In genomic region chr10:39387024-39387423, GRCm38 (mm10) we compare ENCODE assay signal across 16 mouse cellular contexts. TPM values are rescaled to one million over a fixed set of nuclear protein-coding genes. Genes with fewer than 3 reads are reported as not detected.
DNase-seq lines count a peak whose midpoint lies in the region; ATAC-seq and TF ChIP-seq lines count a peak whose summit lies in the region.
"Had no signal": no experiment of that assay in that cellular context is flagged by ENCODE, and none has a peak within 500 bp of the region (broad histone marks: within the 10 kb centered on the region; RNA-seq: fewer than 3 reads in every experiment).

No protein-coding gene starts in this region.

- no peak for DNase-seq in heart, postnatal 0 days (ENCODE audit: low spot score)
- no peak for DNase-seq in heart, postnatal 10 days
- peak; percentile 44 for DNase-seq in midbrain, embryonic 14.5 days
- DNase-seq in midbrain, embryonic 10.5 days (ENCODE audit: low spot score), result no peak
- DNase-seq in hindbrain, postnatal 0 days (ENCODE audit: low spot score), result peak; percentile 28
- no peak for DNase-seq in testis, postnatal 14 days (ENCODE audit: low spot score)
- DNase-seq: cerebellum, postnatal 14 days; gastrocnemius, adult 2 months; thymus, postnatal 14 days had no signal

- H3K4me2 ChIP-seq in heart, postnatal 0 days (ENCODE audit: low read depth, low read length), result no peak overlapping the region
- 0 out of 2 replicates have a peak overlapping the region, but pooled peaks have one; percentile 7 for H3K4me2 ChIP-seq in midbrain, embryonic 14.5 days (ENCODE audit: low read length)
- peak overlapping the region; percentile 10; the same call in 1 of the 2 replicates for H3K4me2 ChIP-seq in hindbrain, postnatal 0 days (ENCODE audit: low read depth, low read length)
- H3K4me2 ChIP-seq: liver, embryonic 12.5 days had no signal

- no peak for ATAC-seq in heart, postnatal 0 days (ENCODE audit: insufficient read depth, low read depth)
- ATAC-seq in midbrain, embryonic 14.5 days (ENCODE audit: low FRiP score, low TSS enrichment), result no peak
- ATAC-seq in activated CD4-positive, CD25-positive, alpha-beta regulatory T cell, adult 4 months, result peak; percentile 29
- ATAC-seq in hindbrain, postnatal 0 days, result peak; percentile 50
- ATAC-seq: intestine, embryonic 16.5 days; liver, embryonic 12.5 days had no signal

- H3K9me3 ChIP-seq in heart, postnatal 0 days (replicated peaks; ENCODE audit: control insufficient read depth, low read length), result 0 out of 2 replicates have a peak, but pooled peaks cover 9% of the 10 kb centered on the region
- H3K9me3 ChIP-seq in midbrain, embryonic 14.5 days (ENCODE audit: control insufficient read depth, low read length), result peaks cover 5% of the 10 kb centered on the region
- no peaks in the 10 kb centered on the region for H3K9me3 ChIP-seq in midbrain, embryonic 10.5 days (replicated peaks)
- no peaks in the 10 kb centered on the region for H3K9me3 ChIP-seq in hindbrain, postnatal 0 days (ENCODE audit: low read length)

- peak overlapping the region; percentile 66; the same call in 1 of the 2 replicates for H3K27ac ChIP-seq in heart, postnatal 0 days (ENCODE audit: low read depth)
- H3K27ac ChIP-seq in midbrain, embryonic 14.5 days (replicated peaks; ENCODE audit: low read depth, low read length), result 0 out of 2 replicates have a peak overlapping the region, but pooled peaks have one; percentile 38
- H3K27ac ChIP-seq in midbrain, embryonic 10.5 days (replicated peaks), result no peak overlapping the region
- peak overlapping the region; percentile 27; the same call in 1 of the 2 replicates for H3K27ac ChIP-seq in hindbrain, postnatal 0 days
- H3K27ac ChIP-seq: gastrocnemius, adult 2 months; kidney, postnatal 0 days; liver, embryonic 12.5 days; macrophage had no signal

- H3K4me3 ChIP-seq in heart, postnatal 0 days (ENCODE audit: low read depth, low read length), result no peak overlapping the region
- H3K4me3 ChIP-seq in midbrain, embryonic 14.5 days (replicated peaks; ENCODE audit: low read depth, low read length), result no peak overlapping the region
- H3K4me3 ChIP-seq in midbrain, embryonic 10.5 days, result no peak overlapping the region
- H3K4me3 ChIP-seq in hindbrain, postnatal 0 days (ENCODE audit: low read length), result no peak overlapping the region
- H3K4me3 ChIP-seq: erythroblast, embryonic 14.5 days; liver, embryonic 12.5 days had no signal

- intact Hi-C loops in heart, postnatal 10 days (cut with DNase I), result no loop called here

- peaks cover 38% of the 10 kb centered on the region for H3K4me1 ChIP-seq in heart, postnatal 0 days (ENCODE audit: control insufficient read depth, insufficient read depth)
- peaks cover 44% of the 10 kb centered on the region for H3K4me1 ChIP-seq in midbrain, embryonic 14.5 days (ENCODE audit: control insufficient read depth, insufficient read depth, low read length)
- peaks cover 52% of the 10 kb centered on the region for H3K4me1 ChIP-seq in midbrain, embryonic 10.5 days
- peaks cover 44% of the 10 kb centered on the region for H3K4me1 ChIP-seq in hindbrain, postnatal 0 days (ENCODE audit: insufficient read depth, low read length)

- 51% methylated on average over 5 of the region's 5 CpGs for WGBS in heart, postnatal 0 days
- 35% methylated on average over 5 of the region's 5 CpGs for WGBS in midbrain, embryonic 14.5 days
- 90% methylated on average over 5 of the region's 5 CpGs for WGBS in midbrain, embryonic 10.5 days
- 34% methylated on average over 5 of the region's 5 CpGs for whole genome bisulfite sequencing in hindbrain, postnatal 0 days

- TF ChIP-seq EP300 in heart, postnatal 0 days (IDR thresholded peaks at IDR 0.05; ENCODE audit: low read depth), result no peak

- no peaks in the 10 kb centered on the region for H3K27me3 ChIP-seq in heart, postnatal 0 days (ENCODE audit: control insufficient read depth, insufficient read depth, low read length)
- H3K27me3 ChIP-seq in midbrain, embryonic 14.5 days (ENCODE audit: control insufficient read depth, insufficient read depth, low read length), result no peaks in the 10 kb centered on the region
- no peaks in the 10 kb centered on the region for H3K27me3 ChIP-seq in midbrain, embryonic 10.5 days (ENCODE audit: low read depth, poor library complexity, severe bottlenecking)
- H3K27me3 ChIP-seq in hindbrain, postnatal 0 days (ENCODE audit: insufficient read depth, low read length), result no peaks in the 10 kb centered on the region
- H3K27me3 ChIP-seq: CH12.LX; liver, embryonic 12.5 days had no signal

- H3K9ac ChIP-seq in heart, postnatal 0 days (replicated peaks; ENCODE audit: low read depth, low read length), result no peak overlapping the region
- no peak overlapping the region for H3K9ac ChIP-seq in midbrain, embryonic 14.5 days (replicated peaks; ENCODE audit: low read length)
- H3K9ac ChIP-seq in hindbrain, postnatal 0 days (replicated peaks; ENCODE audit: low read length), result no peak overlapping the region
- H3K9ac ChIP-seq: liver, embryonic 12.5 days had no signal

- no peak for TF ChIP-seq CTCF in heart, postnatal 0 days (IDR thresholded peaks at IDR 0.05; ENCODE audit: low read depth)
- TF ChIP-seq CTCF in hindbrain, postnatal 0 days (IDR thresholded peaks at IDR 0.05; ENCODE audit: low read depth), result no peak

- H3K36me3 ChIP-seq in heart, postnatal 0 days (replicated peaks; ENCODE audit: control insufficient read depth, insufficient read depth, low read length), result peaks cover 12% of the 10 kb centered on the region
- no peaks in the 10 kb centered on the region for H3K36me3 ChIP-seq in midbrain, embryonic 14.5 days (ENCODE audit: control insufficient read depth, insufficient read depth, low read length)
- H3K36me3 ChIP-seq in midbrain, embryonic 10.5 days, result peaks cover 15% of the 10 kb centered on the region
- H3K36me3 ChIP-seq in hindbrain, postnatal 0 days (ENCODE audit: insufficient read depth, low read length), result peaks cover 8% of the 10 kb centered on the region; the same call in 1 of the 2 replicates

RNA-seq across cellular contexts. Expression of gene Fyn, which starts 18.4 kb away (rescaled TPM):
- 24.1 and 34.3 TPM in 2 replicates for total RNA-seq in heart, postnatal 0 days (2014; rRNA removed; ENCODE audit: low replicate concordance)
- 10.3 and 10.8 TPM in 2 replicates for polyA plus RNA-seq in heart, postnatal 0 days (2015; fragmentation: Nextera tagmentation; extraction: Ambion mirVana)
- 10 to 100 TPM; 52.2 to 55.5 TPM for total RNA-seq in heart, postnatal 10 days (2021)
- 87.3 and 90.8 TPM in 2 replicates for polyA plus RNA-seq in midbrain, embryonic 14.5 days (2014; fragmentation: Nextera tagmentation; extraction: Ambion mirVana)
- polyA plus RNA-seq in midbrain, embryonic 10.5 days (2016; fragmentation: Nextera tagmentation; extraction: Ambion mirVana), result 24.3 and 28.9 TPM in 2 replicates
- polyA plus RNA-seq in activated CD4-positive, CD25-positive, alpha-beta regulatory T cell, adult 4 months (2017; shearing (Covaris generic)), result 100 to 1,000 TPM in 1 of 2 experiments, 10 to 100 TPM in 1; 78.3 to 103 TPM
- total RNA-seq in hindbrain, postnatal 0 days (2014; rRNA removed), result 120 and 121 TPM in 2 replicates
- polyA plus RNA-seq in hindbrain, postnatal 0 days (2015; fragmentation: Nextera tagmentation; extraction: Ambion mirVana), result 94.9 and 95.2 TPM in 2 replicates

Comparison
In these comparisons a context has a peak if more than half of its experiments do, and no peak if none do; other contexts are left out.
1. DNase-seq: peak in midbrain, embryonic 14.5 days (single experiment) and hindbrain, postnatal 0 days (single experiment); none in heart, postnatal 0 days (single experiment), heart, postnatal 10 days (0 of 2), midbrain, embryonic 10.5 days (single experiment) and testis, postnatal 14 days (single experiment).
2. ATAC-seq: peak in activated CD4-positive, CD25-positive, alpha-beta regulatory T cell, adult 4 months (single experiment) and hindbrain, postnatal 0 days (single experiment); none in heart, postnatal 0 days (single experiment) and midbrain, embryonic 14.5 days (single experiment).